Mouse (Mus musculus): ENCODE measurements around the gene Ckb.

GRCm38 (mm10) chr12:111675797-111676580, 3.9 kb upstream of the Ckb start:
- TF ChIP-seq EP300 (IDR thresholded peaks at IDR 0.05; ENCODE audit: low read depth) (no peak), CTCF (IDR thresholded peaks at IDR 0.05; ENCODE audit: low read depth) (no peak)
